Mouse (Mus musculus) bone marrow, adult 2 months (tissue): ENCODE results near the gene Maco1.

Experiments used
- CTCF ChIP-seq: fragments of 200-500 bp; IDR thresholded peaks from 2 replicates; pipeline ENCODE4 v1.5.1; 2011; ENCODE audit warnings: low read length, control low read depth; ENCODE audit not compliant: control insufficient read depth, insufficient read depth
- POLR2A ChIP-seq: fragments of 200-500 bp; IDR thresholded peaks from 2 replicates; pipeline ENCODE4 v1.6.1; 2011; ENCODE audit warnings: low read depth, mild to moderate bottlenecking, control low read depth, low read length, borderline replicate concordance; ENCODE audit not compliant: control insufficient read depth

GRCm38 (mm10) chr4:134855371-134855770 is 2.2 kb upstream of the Maco1 start:
- TF ChIP-seq CTCF (no peak), POLR2A (no peak)
